Mouse (Mus musculus): ENCODE measurements around the gene Arhgef38. TPM values are rescaled to one million over a fixed set of nuclear protein-coding genes. Genes with fewer than 3 reads are reported as not detected.

Arhgef38 gene
- total RNA-seq (2021) = not detected

GRCm38 (mm10) chr3:133234821-133235295 lies at the start of gene Arhgef38:
TSS of gene Arhgef38 (minus strand) at chr3:133234949.
- DNase-seq (ENCODE audit: low spot score) = no peak
- intact Hi-C loops (cut with DNase I) = no loop called here

- no peak for DNase-seq (ENCODE audit: low spot score)
Observed at GRCm38 (mm10) chr3:133271887-133272286, 37.1 kb upstream of the Arhgef38 start.

GRCm38 (mm10) chr3:133258860-133259259 lies 24.1 kb upstream of the Arhgef38 start:
- no peak for DNase-seq (ENCODE audit: low spot score)
- intact Hi-C loops (cut with DNase I) = no loop called here

More at GRCm38 (mm10) chr3:133271887-133272286, 37.1 kb upstream of the Arhgef38 start:
- intact Hi-C loops (cut with DNase I) = loop anchor here (1.0 to 5.0 kb wide), 3 partner anchors 160 to 525 kb away; no protein-coding TSS in a partner anchor

GRCm38 (mm10) chr3:133255842-133256241 lies 21.1 kb upstream of the Arhgef38 start:
- DNase-seq (ENCODE audit: low spot score) = no peak
- intact Hi-C loops (cut with DNase I) = no loop called here

DNA sequence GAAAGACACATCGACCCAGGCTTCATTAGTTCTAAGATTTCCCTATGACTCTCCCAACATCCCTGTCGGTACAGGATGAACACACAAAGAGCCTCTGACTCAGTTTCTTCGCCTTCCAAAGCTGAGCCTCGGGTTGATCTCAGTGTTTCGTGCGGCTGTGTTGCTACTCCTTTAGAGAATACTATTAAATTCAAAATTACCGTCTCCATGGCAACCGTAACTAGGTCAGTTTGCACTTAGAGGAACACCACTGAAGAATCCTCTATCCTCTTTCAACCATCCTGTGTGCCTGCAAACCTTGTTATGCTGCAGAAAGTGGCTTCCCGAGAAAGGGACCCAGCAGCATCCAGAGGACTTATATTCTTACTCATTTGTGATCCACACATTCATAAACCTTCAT lies 9.3 kb upstream of the Arhgef38 start:
- intact Hi-C loops (cut with DNase I) = no loop called here
- DNase-seq (ENCODE audit: low spot score) = no peak

GRCm38 (mm10) chr3:133241916-133242315 lies 7.2 kb upstream of the Arhgef38 start:
- DNase-seq (ENCODE audit: low spot score) = no peak
- intact Hi-C loops (cut with DNase I) = no loop called here

DNA sequence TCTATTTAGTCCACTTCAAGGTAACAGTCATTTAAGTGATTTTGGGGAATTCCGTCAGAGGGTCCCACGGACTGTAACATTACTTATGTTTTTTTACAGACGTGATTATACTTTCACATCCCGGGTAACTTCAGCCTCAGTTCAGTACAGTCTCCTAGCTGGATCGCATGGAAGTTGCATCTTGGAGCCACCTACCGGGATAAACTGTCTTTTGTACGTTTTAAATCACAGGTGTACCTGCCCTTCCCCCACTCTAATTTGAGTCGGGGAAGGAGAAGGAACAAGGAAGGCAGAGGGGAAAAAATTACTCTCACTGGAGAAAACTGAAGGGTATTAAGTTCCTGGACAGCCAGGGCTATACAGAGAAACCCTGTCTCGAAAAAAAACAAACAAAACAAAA lies 756 bp downstream of the Arhgef38 start:
- DNase-seq (ENCODE audit: low spot score) = no peak
- intact Hi-C loops (cut with DNase I) = no loop called here

DNA sequence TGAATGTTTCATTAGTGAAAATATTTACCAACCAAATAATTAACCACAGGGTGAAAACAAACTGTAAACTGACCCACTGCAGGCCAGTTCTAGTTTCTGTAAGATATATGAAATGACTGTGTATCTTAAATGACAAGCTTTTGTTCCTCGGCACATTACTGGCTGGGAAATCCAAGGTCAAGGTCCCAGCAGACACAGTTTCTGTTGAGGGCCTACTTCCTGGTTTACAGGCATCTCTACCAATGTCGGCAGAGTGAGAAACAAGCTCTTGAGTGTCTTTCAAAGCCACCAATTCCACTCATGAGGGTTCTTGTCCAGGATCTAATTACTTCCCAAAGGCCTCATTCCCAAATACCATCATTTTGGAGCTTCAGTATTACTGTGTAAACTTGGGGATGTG lies 4.3 kb downstream of the Arhgef38 start:
- DNase-seq (ENCODE audit: low spot score) = no peak
- intact Hi-C loops (cut with DNase I) = no loop called here

DNA sequence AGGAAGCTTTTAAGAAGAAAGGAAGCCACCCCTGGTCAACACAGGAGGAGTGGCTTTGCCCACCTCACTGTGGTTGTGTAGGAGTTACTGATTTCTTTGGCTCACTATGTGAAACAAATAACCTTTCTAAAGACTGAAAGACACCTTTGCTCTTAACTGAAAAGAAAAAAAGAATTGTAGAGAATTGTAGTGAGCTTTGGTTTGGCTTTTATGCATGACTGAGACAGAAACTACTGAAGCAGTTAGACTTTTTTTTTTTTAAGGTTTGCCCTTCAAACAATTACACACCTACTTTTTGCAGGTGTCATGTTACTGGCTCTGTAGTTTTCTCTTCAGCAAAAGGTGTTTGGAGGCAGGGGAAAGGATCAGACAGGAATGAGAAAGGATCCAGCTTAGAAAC lies 5.2 kb downstream of the Arhgef38 start:
- no peak for DNase-seq (ENCODE audit: low spot score)
- intact Hi-C loops (cut with DNase I) = no loop called here

GRCm38 (mm10) chr3:133227258-133228012 lies 7.3 kb downstream of the Arhgef38 start:
- DNase-seq (ENCODE audit: low spot score) = no peak
- intact Hi-C loops (cut with DNase I) = no loop called here

- DNase-seq (ENCODE audit: low spot score) = no peak
- intact Hi-C loops (cut with DNase I) = no loop called here
Observed at GRCm38 (mm10) chr3:133218501-133218900, 16.2 kb downstream of the Arhgef38 start.

- intact Hi-C loops (cut with DNase I) = no loop called here
- DNase-seq (ENCODE audit: low spot score) = no peak
Observed at GRCm38 (mm10) chr3:133215198-133215819, 19.4 kb downstream of the Arhgef38 start.

- intact Hi-C loops (cut with DNase I) = no loop called here
Observed at GRCm38 (mm10) chr3:133213434-133214114, 21.2 kb downstream of the Arhgef38 start.

GRCm38 (mm10) chr3:133211324-133211723 lies 23.4 kb downstream of the Arhgef38 start:
- intact Hi-C loops (cut with DNase I) = no loop called here
- no peak for DNase-seq (ENCODE audit: low spot score)

More at GRCm38 (mm10) chr3:133213434-133214114, 21.2 kb downstream of the Arhgef38 start:
- DNase-seq (ENCODE audit: low spot score) = no peak

GRCm38 (mm10) chr3:133203713-133204112 lies 31.0 kb downstream of the Arhgef38 start:
- intact Hi-C loops (cut with DNase I) = no loop called here
- no peak for DNase-seq (ENCODE audit: low spot score)

DNA sequence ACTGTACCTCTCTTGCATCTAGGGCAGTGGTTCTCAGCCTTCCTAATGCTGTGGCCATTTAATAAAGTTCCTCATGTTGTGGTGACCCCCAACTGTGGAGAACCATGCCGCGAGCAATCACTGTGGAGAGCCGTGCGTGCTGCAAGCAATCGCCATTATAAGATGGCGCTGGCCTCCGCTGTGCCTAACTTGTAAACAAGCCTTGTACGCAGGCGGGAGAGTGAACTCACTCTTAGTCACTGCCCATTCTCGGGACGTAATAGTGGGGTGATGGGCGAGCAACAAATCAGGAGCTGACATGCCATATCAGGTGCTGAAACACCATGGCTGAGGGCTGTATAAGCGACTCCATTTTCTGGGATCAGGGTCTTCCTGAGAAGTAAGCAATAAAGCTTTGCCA lies 32.6 kb downstream of the Arhgef38 start:
- intact Hi-C loops (cut with DNase I) = no loop called here
- DNase-seq (ENCODE audit: low spot score) = no peak

- intact Hi-C loops (cut with DNase I) = no loop called here
- no peak for DNase-seq (ENCODE audit: low spot score)
Observed at GRCm38 (mm10) chr3:133188930-133189329, 45.8 kb downstream of the Arhgef38 start.

DNA sequence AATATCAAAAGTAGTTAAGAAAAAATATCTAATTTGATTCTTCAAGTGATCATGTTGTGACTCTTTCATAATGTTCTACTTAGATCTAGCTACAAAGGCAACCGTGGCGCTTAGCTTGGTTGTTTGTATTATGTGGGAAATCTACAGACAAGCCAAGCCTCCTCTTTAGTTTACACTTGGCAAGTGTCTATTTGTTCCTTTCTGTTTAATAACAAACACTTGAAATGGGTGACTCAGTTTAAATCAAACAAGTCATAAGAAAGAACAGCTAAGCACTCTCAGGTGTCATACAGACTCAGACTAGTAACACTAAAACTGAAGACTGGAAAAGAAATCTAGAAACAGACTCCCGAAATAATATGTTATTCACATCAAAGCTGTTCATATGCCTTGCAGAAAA lies 47.2 kb downstream of the Arhgef38 start:
- intact Hi-C loops (cut with DNase I) = no loop called here
- DNase-seq (ENCODE audit: low spot score) = no peak

GRCm38 (mm10) chr3:133176033-133176750 lies 58.6 kb downstream of the Arhgef38 start:
- no peak for DNase-seq (ENCODE audit: low spot score)
- intact Hi-C loops (cut with DNase I) = no loop called here

DNA sequence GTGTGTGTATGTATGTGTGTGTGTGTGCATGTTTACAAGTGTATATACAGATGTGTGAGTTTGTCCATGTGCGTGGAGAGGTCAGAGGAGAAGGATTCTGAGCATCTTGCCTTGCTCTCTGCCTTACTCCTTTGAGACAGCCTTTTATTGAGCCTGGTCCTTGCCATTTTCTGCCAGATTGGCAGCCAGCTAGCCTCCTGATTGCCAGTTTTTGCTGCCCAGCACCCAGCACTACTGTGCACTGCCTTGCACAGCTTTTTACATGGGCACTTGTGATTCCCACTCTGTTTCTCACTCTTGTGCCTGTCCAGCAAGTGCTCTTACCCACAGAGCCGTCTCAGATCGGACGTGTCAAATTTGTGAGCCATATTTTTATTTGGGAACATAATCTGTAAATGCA lies 62.5 kb downstream of the Arhgef38 start:
- no peak for DNase-seq (ENCODE audit: low spot score)
- intact Hi-C loops (cut with DNase I) = no loop called here
